9 mouse cellular contexts compared by ENCODE assay signal in the genomic region with DNA sequence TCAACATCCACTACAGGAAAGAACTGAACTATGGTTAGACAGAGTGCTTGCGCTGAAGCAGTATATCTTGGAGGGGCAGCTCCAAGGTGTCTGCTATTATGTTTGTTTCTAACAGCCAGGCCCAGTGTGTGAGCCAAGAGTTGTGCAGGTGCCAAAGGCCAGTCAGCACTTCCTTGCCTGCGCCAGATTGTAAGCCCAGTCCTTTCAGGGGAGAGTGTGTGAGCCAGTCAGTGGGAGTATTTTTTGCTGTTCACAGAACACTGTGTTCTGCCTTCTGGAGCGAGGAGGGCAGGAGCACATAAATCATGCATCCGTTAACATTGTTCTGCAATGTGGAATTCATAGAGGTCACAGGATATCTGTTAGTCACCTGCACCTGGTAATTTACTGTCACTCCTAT.
DNase-seq lines count a peak whose midpoint lies in the region; ATAC-seq and TF ChIP-seq lines count a peak whose summit lies in the region.
"Had no signal": no experiment of that assay in that cellular context is flagged by ENCODE, and none has a peak within 500 bp of the region (broad histone marks: within the 10 kb centered on the region; RNA-seq: fewer than 3 reads in every experiment).

No protein-coding gene starts in this region.

- no peaks in the 10 kb centered on the region for H3K36me3 ChIP-seq in midbrain, embryonic 14.5 days (ENCODE audit: control insufficient read depth, insufficient read depth, low read length)
- H3K36me3 ChIP-seq in midbrain, embryonic 11.5 days (ENCODE audit: control insufficient read depth, insufficient read depth, low read length): no peaks in the 10 kb centered on the region
- no peaks in the 10 kb centered on the region for H3K36me3 ChIP-seq in forebrain, postnatal 0 days (ENCODE audit: insufficient read depth)
- no peaks in the 10 kb centered on the region for H3K36me3 ChIP-seq in hindbrain, embryonic 16.5 days (ENCODE audit: control insufficient read depth, insufficient read depth, low read length)
- no peaks in the 10 kb centered on the region for H3K36me3 ChIP-seq in liver, embryonic 11.5 days (ENCODE audit: control insufficient read depth, insufficient read depth, low read length)
- H3K36me3 ChIP-seq: embryonic facial prominence, embryonic 15.5 days had no signal

- no peak overlapping the region for H3K27ac ChIP-seq in midbrain, embryonic 14.5 days (replicated peaks; ENCODE audit: low read depth, low read length)
- H3K27ac ChIP-seq in midbrain, embryonic 11.5 days (ENCODE audit: low read depth, low read length): no peak overlapping the region
- H3K27ac ChIP-seq in forebrain, postnatal 0 days (ENCODE audit: low read depth, low read length): peak overlapping the region; percentile 30; the same call in 1 of the 2 replicates
- no peak overlapping the region for H3K27ac ChIP-seq in hindbrain, embryonic 16.5 days (ENCODE audit: low read depth, low read length)
- H3K27ac ChIP-seq in left cerebral cortex, adult 2 months: peak overlapping the region; percentile 73
- no peak overlapping the region for H3K27ac ChIP-seq in liver, embryonic 11.5 days (ENCODE audit: low read depth, low read length)
- H3K27ac ChIP-seq: embryonic facial prominence, embryonic 15.5 days had no signal

- TF ChIP-seq CTCF in forebrain, postnatal 0 days (IDR thresholded peaks at IDR 0.05; ENCODE audit: low read depth): no peak
- TF ChIP-seq CTCF in left cerebral cortex, adult 2 months (IDR thresholded peaks at IDR 0.05): no peak

- H3K4me3 ChIP-seq in midbrain, embryonic 14.5 days (replicated peaks; ENCODE audit: low read depth, low read length): no peak overlapping the region
- no peak overlapping the region for H3K4me3 ChIP-seq in midbrain, embryonic 11.5 days (ENCODE audit: low read depth, low read length)
- no peak overlapping the region for H3K4me3 ChIP-seq in forebrain, postnatal 0 days (ENCODE audit: low read depth, low read length)
- no peak overlapping the region for H3K4me3 ChIP-seq in hindbrain, embryonic 16.5 days (ENCODE audit: low read length)
- no peak overlapping the region for H3K4me3 ChIP-seq in left cerebral cortex, adult 2 months
- H3K4me3 ChIP-seq in liver, embryonic 11.5 days (ENCODE audit: low read depth, low read length): no peak overlapping the region
- H3K4me3 ChIP-seq: embryonic facial prominence, embryonic 15.5 days had no signal

- H3K4me2 ChIP-seq in midbrain, embryonic 14.5 days (ENCODE audit: low read length): no peak overlapping the region
- no peak overlapping the region for H3K4me2 ChIP-seq in midbrain, embryonic 11.5 days
- H3K4me2 ChIP-seq in forebrain, postnatal 0 days (ENCODE audit: low read depth): no peak overlapping the region
- no peak overlapping the region for H3K4me2 ChIP-seq in hindbrain, embryonic 16.5 days (ENCODE audit: low read length)
- no peak overlapping the region for H3K4me2 ChIP-seq in liver, embryonic 11.5 days
- H3K4me2 ChIP-seq: embryonic facial prominence, embryonic 15.5 days had no signal

- no peak overlapping the region for H3K9ac ChIP-seq in midbrain, embryonic 14.5 days (replicated peaks; ENCODE audit: low read length)
- H3K9ac ChIP-seq in midbrain, embryonic 11.5 days (ENCODE audit: low read length): no peak overlapping the region
- H3K9ac ChIP-seq in forebrain, postnatal 0 days: no peak overlapping the region
- H3K9ac ChIP-seq in hindbrain, embryonic 16.5 days (ENCODE audit: low read depth, low read length): no peak overlapping the region
- H3K9ac ChIP-seq in liver, embryonic 11.5 days (ENCODE audit: low read depth, low read length): no peak overlapping the region
- H3K9ac ChIP-seq: embryonic facial prominence, embryonic 15.5 days had no signal

- no peaks in the 10 kb centered on the region for H3K9me3 ChIP-seq in midbrain, embryonic 14.5 days (ENCODE audit: control insufficient read depth, low read length)
- no peaks in the 10 kb centered on the region for H3K9me3 ChIP-seq in midbrain, embryonic 11.5 days (ENCODE audit: control insufficient read depth, low read length)
- H3K9me3 ChIP-seq in forebrain, postnatal 0 days (ENCODE audit: low read length): no peaks in the 10 kb centered on the region
- no peaks in the 10 kb centered on the region for H3K9me3 ChIP-seq in hindbrain, embryonic 16.5 days (ENCODE audit: control insufficient read depth, low read length)
- H3K9me3 ChIP-seq in liver, embryonic 11.5 days (ENCODE audit: control insufficient read depth, low read length): no peaks in the 10 kb centered on the region
- H3K9me3 ChIP-seq: embryonic facial prominence, embryonic 15.5 days had no signal

- no peaks in the 10 kb centered on the region for H3K4me1 ChIP-seq in midbrain, embryonic 14.5 days (ENCODE audit: control insufficient read depth, insufficient read depth, low read length)
- H3K4me1 ChIP-seq in midbrain, embryonic 11.5 days (ENCODE audit: control insufficient read depth, insufficient read depth, low read length): no peaks in the 10 kb centered on the region
- peaks cover 4% of the 10 kb centered on the region; the same call in 1 of the 2 replicates for H3K4me1 ChIP-seq in forebrain, postnatal 0 days (ENCODE audit: insufficient read depth)
- no peaks in the 10 kb centered on the region for H3K4me1 ChIP-seq in hindbrain, embryonic 16.5 days (ENCODE audit: control insufficient read depth, insufficient read depth, low read depth, low read length)
- H3K4me1 ChIP-seq in liver, embryonic 11.5 days (replicated peaks; ENCODE audit: control insufficient read depth, insufficient read depth, low read length): no peaks in the 10 kb centered on the region
- H3K4me1 ChIP-seq: embryonic facial prominence, embryonic 15.5 days had no signal

- intact Hi-C loops in left cerebral cortex, adult 2 months (cut with DNase I): loop anchor here (5.0 to 10.0 kb wide), 5 partner anchors 68 to 252 kb away; no protein-coding TSS in a partner anchor

- peak; percentile 26 for DNase-seq in midbrain, embryonic 14.5 days
- no peak for DNase-seq in midbrain, embryonic 11.5 days (ENCODE audit: low spot score, missing footprints)
- DNase-seq in forebrain, postnatal 0 days: peak; percentile 52
- peak; percentile 23 to 51 for DNase-seq in left cerebral cortex, adult 2 months (ENCODE audit: extremely low spot score in 1 of 2, low spot score in 2 of 2)
- DNase-seq in right cerebral cortex, postnatal 4 days: peak; percentile 28
- no peak for DNase-seq in thymus, adult 18-20 months
- no peak for DNase-seq in liver, embryonic 11.5 days (ENCODE audit: low spot score)

- no peaks in the 10 kb centered on the region for H3K27me3 ChIP-seq in midbrain, embryonic 14.5 days (ENCODE audit: control insufficient read depth, insufficient read depth, low read length)
- H3K27me3 ChIP-seq in midbrain, embryonic 11.5 days (ENCODE audit: control insufficient read depth, insufficient read depth, low read length): no peaks in the 10 kb centered on the region
- H3K27me3 ChIP-seq in forebrain, postnatal 0 days (ENCODE audit: insufficient read depth, low read length): no peaks in the 10 kb centered on the region
- no peaks in the 10 kb centered on the region for H3K27me3 ChIP-seq in hindbrain, embryonic 16.5 days (replicated peaks; ENCODE audit: control insufficient read depth, insufficient read depth, low read length)
- H3K27me3 ChIP-seq in liver, embryonic 11.5 days (replicated peaks; ENCODE audit: control insufficient read depth, insufficient read depth, low read length): no peaks in the 10 kb centered on the region
- H3K27me3 ChIP-seq: embryonic facial prominence, embryonic 15.5 days had no signal

- WGBS in midbrain, embryonic 14.5 days: 79% methylated on average over 4 of the region's 4 CpGs
- WGBS in midbrain, embryonic 11.5 days: 89% methylated on average over 4 of the region's 4 CpGs
- 42% methylated on average over 4 of the region's 4 CpGs for WGBS in forebrain, postnatal 0 days
- WGBS in hindbrain, embryonic 16.5 days: 49% methylated on average over 4 of the region's 4 CpGs
- WGBS in liver, embryonic 11.5 days: 66% methylated on average over 4 of the region's 4 CpGs

- ATAC-seq in midbrain, embryonic 14.5 days (ENCODE audit: low FRiP score, low TSS enrichment): no peak
- no peak for ATAC-seq in midbrain, embryonic 11.5 days (ENCODE audit: low FRiP score)
- peak; percentile 59 for ATAC-seq in forebrain, postnatal 0 days
- ATAC-seq in hindbrain, embryonic 16.5 days: peak; percentile 92
- no peak for ATAC-seq in liver, embryonic 11.5 days (replicated peaks; ENCODE audit: low FRiP score)

Comparison
In these comparisons a context has a peak if more than half of its experiments do, and no peak if none do; other contexts are left out.
1. DNase-seq: peak in midbrain, embryonic 14.5 days (single experiment), forebrain, postnatal 0 days (single experiment), left cerebral cortex, adult 2 months (2 of 2) and right cerebral cortex, postnatal 4 days (single experiment); none in midbrain, embryonic 11.5 days (single experiment), thymus, adult 18-20 months (0 of 2) and liver, embryonic 11.5 days (single experiment).
2. ATAC-seq: peak in forebrain, postnatal 0 days (single experiment) and hindbrain, embryonic 16.5 days (single experiment); none in midbrain, embryonic 14.5 days (single experiment), midbrain, embryonic 11.5 days (single experiment) and liver, embryonic 11.5 days (single experiment).
3. H3K27ac ChIP-seq: peak in forebrain, postnatal 0 days (single experiment) and left cerebral cortex, adult 2 months (single experiment); none in midbrain, embryonic 14.5 days (single experiment), midbrain, embryonic 11.5 days (single experiment), hindbrain, embryonic 16.5 days (single experiment) and liver, embryonic 11.5 days (single experiment).